Mouse (Mus musculus) adrenal gland, postnatal 4 days (tissue): ENCODE measurements around the gene Uggt1. TPM values are rescaled to one million over a fixed set of nuclear protein-coding genes. Genes with fewer than 3 reads are reported as not detected.

ENCODE experiments used
- DNase-seq, 2 experiments: peaks; one replicate each; pipeline ENCODE4 v3.0.0; 2021 to 2022; ENCODE audit warnings: low spot score in 2 of 2, mixed read lengths in 2 of 2
- long read RNA-seq, 2 experiments: library from polyadenylated mRNA; stranded (forward); transcript quantifications; one replicate each; pipeline ENCODE4 v2.0.0; 2021
- total RNA-seq, 2 experiments: library from RNA; stranded (reverse); gene quantifications; 2 replicates each; pipeline ENCODE4 v1.2.3; 2021

Uggt1 gene
- 10 to 100 TPM; 53.6 to 61.0 TPM for total RNA-seq
- long read RNA-seq, experiment 1, full-length matches to known transcripts = 3 of 10 reads
- long read RNA-seq, experiment 1, partial matches to known transcripts = 2 of 10 reads
- long read RNA-seq, experiment 1, other reads (novel, unspliced or antisense) = 5 of 10 reads
- long read RNA-seq, experiment 2, full-length matches to known transcripts = 9 of 35 reads
- long read RNA-seq, experiment 2, partial matches to known transcripts = 3 of 35 reads
- long read RNA-seq, experiment 2, other reads (novel, unspliced or antisense) = 23 of 35 reads

- peak; percentile 77 to 91 for DNase-seq
These were observed at the start of gene Uggt1 for GRCm38 (mm10) chr1:36244058-36244827. Uggt1 (minus strand) TSS chr1:36244720.

GRCm38 (mm10) chr1:36293470-36293869 lies 49.0 kb upstream of the Uggt1 start:
- no peak for DNase-seq

GRCm38 (mm10) chr1:36281849-36282248 lies 37.3 kb upstream of the Uggt1 start:
- no peak for DNase-seq

DNA sequence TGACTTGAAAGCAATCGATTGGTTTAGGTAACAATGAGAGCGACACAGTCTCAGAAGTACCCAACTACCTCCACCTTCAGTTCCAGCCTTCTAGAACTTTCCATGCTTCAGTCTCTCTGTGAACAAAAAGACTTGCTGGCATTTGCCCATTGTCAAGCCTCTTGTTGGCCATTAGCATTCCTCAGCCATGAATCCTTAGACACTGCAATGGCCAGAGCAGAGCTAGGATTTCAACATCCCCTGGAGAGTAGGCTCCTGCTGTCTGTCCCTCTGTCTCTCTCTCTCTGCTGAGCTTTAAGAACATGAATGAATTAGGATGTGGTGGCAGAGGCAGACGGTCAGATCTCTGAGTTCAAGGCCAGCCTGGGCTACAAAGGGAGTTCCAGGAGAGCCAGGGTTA lies 36.4 kb upstream of the Uggt1 start:
- DNase-seq = no peak

- DNase-seq = peak; percentile 47 to 74
These were observed 34.7 kb upstream of the Uggt1 start for GRCm38 (mm10) chr1:36279202-36279601.

DNA sequence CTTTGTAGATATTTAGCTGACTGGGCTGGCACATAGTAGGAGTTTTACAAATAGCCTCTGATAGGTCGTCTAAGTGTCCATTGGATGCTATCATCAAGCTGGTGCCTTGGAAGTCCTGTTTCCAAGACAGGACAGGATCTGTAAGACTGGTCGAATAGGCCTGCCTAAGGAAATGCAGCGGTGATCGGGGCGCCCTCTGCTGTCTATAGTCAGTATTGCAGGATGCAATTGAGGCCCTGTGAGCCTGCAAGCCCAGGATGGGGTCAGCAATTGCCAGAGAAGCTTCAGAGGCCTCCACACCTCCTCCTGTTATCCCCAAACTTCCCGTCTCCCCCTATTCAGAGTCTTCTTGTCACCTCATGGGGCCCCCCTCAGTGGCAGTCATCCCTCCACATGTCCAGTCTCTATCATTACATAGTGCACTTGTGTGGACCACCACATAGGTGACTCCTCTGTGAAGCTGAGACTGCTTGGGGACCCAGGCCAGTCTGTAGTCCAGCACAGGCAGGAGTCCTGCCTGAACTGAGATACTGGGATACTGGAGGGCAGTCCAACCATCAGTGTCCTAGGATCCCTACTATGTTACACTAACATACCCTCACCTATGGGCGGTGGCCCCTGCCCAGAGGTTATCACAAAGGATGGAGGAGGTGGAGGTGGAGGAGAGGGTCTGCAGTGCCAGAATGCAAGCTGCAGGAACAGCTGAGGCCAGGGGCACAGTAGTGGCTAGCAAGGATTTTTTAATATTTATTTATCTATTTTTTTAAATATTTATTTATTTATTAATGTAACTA lies 32.9 kb upstream of the Uggt1 start:
- peak; percentile 43 to 62 for DNase-seq

DNA sequence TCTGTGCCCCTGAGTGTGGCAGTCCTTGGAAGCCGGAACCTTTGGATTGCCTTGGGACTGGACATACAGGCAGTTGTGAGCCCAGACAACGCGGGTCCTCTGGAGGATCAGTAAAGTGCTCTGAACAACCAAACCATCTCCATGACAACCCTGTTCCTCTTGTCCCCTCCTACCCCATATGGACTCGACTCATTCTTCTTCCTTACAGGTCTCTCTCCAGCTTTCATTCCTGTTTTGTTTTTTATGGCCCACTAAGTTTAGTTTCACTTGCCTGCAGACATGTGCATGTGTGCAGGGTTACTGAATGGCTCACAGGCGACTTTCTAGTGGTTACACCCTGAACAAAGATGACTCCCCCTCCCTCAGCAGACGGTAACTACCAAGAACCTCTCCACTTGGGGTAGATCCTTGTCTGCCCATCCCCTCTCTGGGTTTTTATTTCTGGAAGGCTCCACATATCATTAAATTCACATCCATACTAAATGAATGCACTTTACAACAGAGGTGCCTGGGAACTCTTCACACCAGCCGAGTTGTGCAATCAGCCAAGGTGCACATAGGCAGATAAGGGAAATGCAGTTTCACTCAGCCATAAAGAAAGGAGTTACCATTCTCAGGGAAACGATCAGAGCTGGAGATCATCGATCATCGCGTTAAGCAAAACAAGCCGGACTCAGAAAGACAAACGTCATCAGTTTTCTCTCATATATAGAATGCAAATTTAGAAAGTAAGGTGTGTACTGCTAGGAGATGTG lies 31.3 kb upstream of the Uggt1 start:
- DNase-seq = no peak

- DNase-seq = no peak
These were observed 29.9 kb upstream of the Uggt1 start, which contains the start of gene Neurl3 for GRCm38 (mm10) chr1:36274455-36274854. Neurl3 (minus strand) TSS chr1:36274679.

- no peak for DNase-seq
These were observed 28.8 kb upstream of the Uggt1 start for GRCm38 (mm10) chr1:36273288-36273687.

- DNase-seq = no peak
These were observed 28.0 kb upstream of the Uggt1 start for GRCm38 (mm10) chr1:36272546-36272945.

- no peak for DNase-seq
These were observed 27.2 kb upstream of the Uggt1 start for GRCm38 (mm10) chr1:36271516-36272230.

DNA sequence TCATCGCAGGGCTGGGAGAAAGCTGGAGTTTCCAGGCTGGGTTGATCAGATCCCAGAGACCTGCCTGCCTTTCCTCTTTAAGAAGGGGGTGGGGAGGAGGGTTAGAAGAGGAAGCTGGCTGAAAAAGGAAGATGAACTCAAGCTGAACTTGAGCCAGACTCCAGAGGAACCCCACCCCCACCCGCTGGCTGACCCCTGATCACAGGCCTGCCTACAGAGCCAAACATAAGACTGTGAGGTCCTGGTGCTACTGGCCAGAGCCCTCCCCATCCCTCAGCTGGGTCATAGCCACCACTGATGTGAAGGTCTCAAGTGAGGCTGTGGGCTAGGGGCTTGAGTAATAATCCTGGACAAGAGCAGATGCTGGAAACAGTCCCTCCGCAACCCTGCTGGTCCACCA lies 26.1 kb upstream of the Uggt1 start:
- DNase-seq = no peak

DNA sequence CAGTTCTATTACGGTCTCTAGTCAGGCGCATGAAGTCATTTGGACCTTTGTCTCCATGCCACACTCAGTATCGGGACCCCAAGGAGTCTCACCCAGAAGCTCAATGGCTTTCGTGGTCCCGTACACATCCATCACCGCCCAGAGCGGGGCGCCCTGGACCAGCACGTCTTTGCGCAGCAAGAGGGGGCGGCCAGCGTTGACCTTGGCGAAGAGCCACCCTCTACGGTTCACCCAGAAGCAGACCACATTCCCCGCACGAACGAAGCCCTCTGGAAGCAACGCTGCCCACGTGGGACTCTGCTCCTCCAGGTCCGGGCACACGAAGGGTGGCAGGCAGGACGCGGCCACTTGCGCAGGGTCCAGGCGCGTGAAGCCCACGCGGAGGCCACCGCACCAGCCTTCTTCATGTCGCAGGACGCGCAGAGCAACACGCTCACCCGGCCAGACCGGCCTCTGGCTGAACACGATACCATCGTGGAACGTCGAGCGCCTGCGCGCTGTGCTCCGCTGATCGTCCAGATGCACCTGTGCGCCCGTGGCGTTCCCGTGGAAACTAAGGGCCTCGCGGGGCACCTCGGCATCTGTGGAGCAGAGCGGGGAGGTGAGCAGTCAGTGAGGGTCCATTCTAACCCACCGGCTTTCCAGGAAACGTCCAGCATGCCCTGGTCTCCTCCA lies 24.7 kb upstream of the Uggt1 start:
- DNase-seq = no peak

DNA sequence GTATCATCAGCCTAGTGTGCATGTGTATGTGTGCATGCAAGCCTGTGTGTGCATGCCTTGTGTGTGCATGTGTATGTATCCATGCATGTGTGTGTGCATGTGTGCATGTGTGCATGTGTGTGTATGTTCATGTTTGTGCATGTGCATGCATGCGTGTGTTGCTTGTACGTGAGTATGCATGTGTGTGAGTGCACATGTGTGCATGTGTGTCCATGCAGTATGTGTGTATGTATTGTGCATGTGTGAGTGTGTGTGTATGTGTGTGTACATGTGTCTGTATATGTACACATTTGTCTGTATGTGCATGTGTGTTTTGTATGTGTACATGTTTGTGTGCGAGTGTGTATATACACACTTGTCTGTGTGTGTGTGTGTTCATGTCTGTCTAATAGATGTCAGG lies 23.1 kb upstream of the Uggt1 start:
- DNase-seq = no peak

DNA sequence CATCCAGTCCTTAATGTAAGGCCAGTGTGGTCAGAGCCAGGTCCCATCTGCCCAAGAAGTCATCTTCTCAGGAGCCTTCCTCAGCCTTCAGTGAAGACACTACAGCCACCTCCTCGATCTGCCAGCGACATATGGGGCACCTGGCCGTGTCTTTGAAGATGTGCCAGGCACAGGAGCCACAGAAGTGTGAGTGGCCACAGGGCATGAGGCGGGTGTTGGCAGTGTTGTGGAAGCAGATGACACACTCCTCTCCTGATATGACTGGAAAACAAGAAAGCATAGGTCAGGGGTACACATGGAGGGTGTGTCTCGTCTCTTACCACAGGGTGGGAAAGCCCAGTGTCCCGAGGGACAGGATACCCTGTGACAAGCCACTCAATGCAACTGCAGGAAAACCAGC lies 21.8 kb upstream of the Uggt1 start:
- no peak for DNase-seq

DNA sequence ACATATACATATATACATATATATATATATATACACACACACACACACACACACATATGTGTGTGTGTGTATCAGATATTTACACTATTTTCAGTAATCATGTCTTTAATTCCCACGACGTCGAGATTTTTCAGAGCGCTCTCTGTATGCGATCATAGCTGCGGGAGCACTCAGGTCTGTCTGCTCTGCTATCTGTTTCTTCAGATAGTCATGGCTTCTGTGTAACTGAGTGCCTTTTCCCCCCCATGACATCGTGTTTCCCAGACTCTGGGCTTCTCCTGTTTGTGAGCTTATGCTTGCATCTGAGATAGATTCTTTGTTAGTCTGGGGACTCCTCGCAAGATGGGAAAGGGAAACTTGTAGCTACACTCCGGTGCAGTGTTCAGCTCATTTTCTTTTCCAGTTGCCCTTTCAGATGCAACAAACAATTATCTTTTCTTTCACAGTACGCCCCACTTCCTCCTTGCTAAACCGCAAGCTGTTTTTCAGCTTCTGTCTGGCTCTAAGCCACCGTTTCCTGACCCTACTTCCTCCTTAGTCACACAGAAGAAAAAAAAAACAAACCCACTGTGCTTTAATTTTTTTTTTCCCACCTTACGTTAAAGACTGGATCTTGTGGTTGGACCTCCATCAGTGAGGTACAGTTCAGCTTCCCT lies 19.4 kb upstream of the Uggt1 start:
- DNase-seq = no peak

DNA sequence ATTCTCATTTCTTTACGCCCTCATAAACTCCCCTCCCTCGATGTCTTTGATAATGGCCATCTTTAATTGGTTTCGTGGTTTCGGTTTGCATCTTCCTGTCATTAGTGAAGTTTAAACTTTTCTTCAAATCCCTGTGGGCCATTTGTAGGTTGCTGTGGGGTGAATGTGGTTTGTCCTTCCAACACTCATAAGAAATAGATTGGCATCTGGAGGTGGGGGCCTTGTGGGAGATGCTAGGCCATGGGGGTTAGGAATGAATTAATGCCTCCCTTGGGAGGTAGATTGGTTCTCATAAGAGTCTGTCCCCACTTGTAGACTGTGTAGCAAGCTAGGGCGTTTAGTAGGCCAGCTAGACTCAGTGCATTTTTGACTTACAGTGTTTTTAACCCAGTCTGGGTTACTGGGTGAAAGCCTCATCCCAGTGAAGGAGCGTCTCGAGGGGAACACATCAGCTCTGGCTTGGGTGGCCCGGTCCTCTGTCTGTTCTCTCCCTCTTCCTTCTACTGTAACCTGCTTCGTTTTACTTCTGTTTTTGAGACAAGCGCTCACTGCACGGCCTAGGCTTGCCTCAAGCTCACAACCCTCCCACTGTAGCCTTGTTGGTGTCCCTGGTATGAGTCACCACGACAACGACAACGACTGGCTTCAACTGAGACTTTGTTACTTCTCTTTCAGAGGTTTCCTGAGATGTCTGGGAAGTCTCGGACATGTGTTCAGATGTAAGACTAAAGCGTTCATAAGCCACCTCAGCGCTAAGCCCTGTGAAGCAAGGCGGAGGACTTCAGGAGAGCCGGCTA lies 17.4 kb upstream of the Uggt1 start:
- DNase-seq = no peak

DNA sequence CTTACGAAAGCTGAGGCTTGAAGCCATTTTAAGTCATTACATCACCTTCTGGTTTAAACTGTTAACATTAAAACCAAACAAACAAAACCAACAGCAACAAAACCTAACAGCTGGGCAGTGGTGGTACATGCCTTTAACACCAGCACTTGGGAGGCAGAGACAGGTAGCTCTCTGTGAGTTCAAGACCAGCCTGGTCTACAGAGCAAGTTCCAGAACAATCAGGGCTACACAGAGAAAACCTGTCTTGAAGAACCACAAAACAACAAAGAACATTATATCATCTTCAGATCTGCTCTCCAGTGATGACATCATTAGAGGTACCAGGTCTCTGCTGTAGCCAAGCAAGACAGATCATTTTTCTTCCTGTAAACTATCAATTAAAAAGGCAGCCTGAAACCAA lies 15.9 kb upstream of the Uggt1 start:
- no peak for DNase-seq

GRCm38 (mm10) chr1:36259281-36259680 lies 14.8 kb upstream of the Uggt1 start:
- DNase-seq = no peak
